Mouse (Mus musculus) intestine, postnatal 0 days (tissue): ENCODE measurements around the gene Svs6. TPM values are rescaled to one million over a fixed set of nuclear protein-coding genes. Genes with fewer than 3 reads are reported as not detected.
"Not testable (repeated sequence)": the region's sequence is repeated elsewhere in the genome, so short reads cannot be mapped to it uniquely, and the experiment has no call there.

ENCODE experiments used
- ATAC-seq: fragments of 200-750 bp; cut with Nextera tagmentation; 2 replicates; pipeline ENCODE4 v1.8.0; 2017; ENCODE audit warnings: mild to moderate bottlenecking, moderate TSS enrichment, moderate library complexity
- H3K27ac ChIP-seq: fragments of 300-500 bp; sonication (generic); 2 replicates; pipeline ENCODE4 v1.5.1; 2014; ENCODE audit warnings: mild to moderate bottlenecking, low read depth, low read length, moderate library complexity
- H3K27me3 ChIP-seq: fragments of 300-500 bp; sonication (generic); replicated peaks from 2 replicates; pipeline ENCODE4 v1.6.1; 2014; ENCODE audit warnings: low read length, mixed read lengths; ENCODE audit not compliant: control insufficient read depth, insufficient read depth
- H3K36me3 ChIP-seq: fragments of 300-500 bp; sonication (generic); 2 replicates; pipeline ENCODE4 v1.6.1; 2014; ENCODE audit warnings: mild to moderate bottlenecking, moderate library complexity; ENCODE audit not compliant: control insufficient read depth, insufficient read depth
- H3K4me1 ChIP-seq: fragments of 300-500 bp; sonication (generic); replicated peaks from 2 replicates; pipeline ENCODE4 v1.6.1; 2014; ENCODE audit warnings: antibody characterized with exemption, low read length, mixed read lengths; ENCODE audit not compliant: control insufficient read depth, insufficient read depth
- H3K4me2 ChIP-seq: fragments of 300-500 bp; sonication (generic); replicated peaks from 2 replicates; pipeline ENCODE4 v1.6.1; 2014; ENCODE audit warnings: low read depth, mild to moderate bottlenecking, moderate library complexity
- H3K4me3 ChIP-seq: fragments of 300-500 bp; sonication (generic); 2 replicates; pipeline ENCODE4 v1.5.1; 2014; ENCODE audit warnings: low read depth, low read length
- H3K9ac ChIP-seq: fragments of 300-500 bp; sonication (generic); 2 replicates; pipeline ENCODE4 v1.6.1; 2014; ENCODE audit warnings: mild to moderate bottlenecking, low read depth, low read length
- H3K9me3 ChIP-seq: fragments of 300-500 bp; sonication (generic); 2 replicates; pipeline ENCODE4 v1.6.1; 2016; ENCODE audit warnings: mixed run types; ENCODE audit not compliant: control insufficient read depth
- CTCF ChIP-seq: sonication (generic); IDR thresholded peaks from 2 replicates; pipeline ENCODE4 v1.5.1; 2016; ENCODE audit warnings: low read depth, mild to moderate bottlenecking, control low read depth, antibody characterized with exemption, moderate library complexity
- WGBS: fragments of 180-500 bp; shearing (Covaris S2); extraction: QIAGEN DNeasy Blood & Tissue Kit; methylation state at CpG from one replicate; pipeline ENCODE4 v1.1.7; 2014; 5-methylcytosine and 5-hydroxymethylcytosine counted together
- polyA plus RNA-seq: library from polyadenylated mRNA; unstranded; fragments of >200 nt; fragmentation: Nextera tagmentation; extraction: Ambion mirVana; gene quantifications from 2 replicates; pipeline ENCODE4 v1.2.1, GENCODE M21; 2015

Svs6 gene
- polyA plus RNA-seq, 1 experiment from 2014 or later = not detected

DNA sequence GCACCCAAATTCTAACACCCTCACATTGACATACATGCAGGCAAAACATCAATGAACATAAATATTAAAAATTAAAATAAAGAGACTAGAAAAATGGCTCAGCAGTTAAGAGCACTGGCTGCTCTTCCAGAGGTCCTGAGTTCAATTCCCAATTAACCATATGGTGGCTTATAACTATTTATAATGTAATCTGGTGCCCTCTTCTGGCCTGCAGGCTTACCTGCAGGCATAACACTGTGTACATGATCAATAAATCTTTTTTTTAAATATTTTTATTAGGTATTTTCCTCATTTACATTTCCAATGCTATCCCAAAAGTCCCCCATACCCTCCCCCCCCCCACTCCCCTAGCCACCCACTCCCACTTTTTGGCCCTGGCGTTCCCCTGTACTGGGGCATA is 27.2 kb downstream of the Svs6 start:
- not testable (repeated sequence) for H3K4me3 ChIP-seq, H3K27ac ChIP-seq, H3K9ac ChIP-seq, H3K27me3 ChIP-seq, H3K4me1 ChIP-seq, ATAC-seq, H3K9me3 ChIP-seq, H3K36me3 ChIP-seq, H3K4me2 ChIP-seq
- peak; percentile 34 for TF ChIP-seq CTCF
- WGBS = 70% methylated on average over 1 of the region's 1 CpGs

- not testable (repeated sequence) for H3K9ac ChIP-seq, ATAC-seq, H3K27me3 ChIP-seq, H3K4me1 ChIP-seq, H3K4me3 ChIP-seq, H3K9me3 ChIP-seq, H3K36me3 ChIP-seq, H3K27ac ChIP-seq, H3K4me2 ChIP-seq
- peak; percentile 37 for TF ChIP-seq CTCF
These were observed 31.1 kb downstream of the Svs6 start for GRCm38 (mm10) chr2:164347697-164348096.

DNA sequence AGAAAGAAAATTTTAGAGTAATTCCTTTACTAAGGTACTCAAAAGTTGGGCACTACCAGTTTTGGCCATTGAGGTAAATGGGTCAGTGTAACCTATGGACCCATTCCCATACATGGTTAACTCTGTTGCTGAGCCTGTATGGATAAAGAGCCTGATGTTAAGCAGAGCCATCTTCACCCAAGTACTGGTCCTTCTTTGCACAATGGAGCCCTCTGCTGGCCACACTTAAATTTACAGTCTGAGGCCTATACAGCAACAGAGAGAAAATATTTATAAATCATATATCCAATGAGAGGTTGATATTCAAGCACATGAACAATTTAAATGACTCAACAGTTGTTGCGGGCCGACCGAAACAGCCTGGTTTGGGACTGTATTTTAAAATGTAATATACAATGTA is 32.4 kb downstream of the Svs6 start:
- WGBS = 90% methylated on average over 3 of the region's 3 CpGs
- no peak overlapping the region for H3K9ac ChIP-seq
- H3K4me3 ChIP-seq = no peak overlapping the region
- H3K4me2 ChIP-seq = no peak overlapping the region
- ATAC-seq = no peak
- H3K4me1 ChIP-seq = no peaks in the 10 kb centered on the region
- peak; percentile 67 for TF ChIP-seq CTCF
- H3K9me3 ChIP-seq = no peaks in the 10 kb centered on the region
- no peak overlapping the region for H3K27ac ChIP-seq
- H3K27me3 ChIP-seq = 0 out of 2 replicates have a peak, but pooled peaks cover 6% of the 10 kb centered on the region
- H3K36me3 ChIP-seq = no peaks in the 10 kb centered on the region

DNA sequence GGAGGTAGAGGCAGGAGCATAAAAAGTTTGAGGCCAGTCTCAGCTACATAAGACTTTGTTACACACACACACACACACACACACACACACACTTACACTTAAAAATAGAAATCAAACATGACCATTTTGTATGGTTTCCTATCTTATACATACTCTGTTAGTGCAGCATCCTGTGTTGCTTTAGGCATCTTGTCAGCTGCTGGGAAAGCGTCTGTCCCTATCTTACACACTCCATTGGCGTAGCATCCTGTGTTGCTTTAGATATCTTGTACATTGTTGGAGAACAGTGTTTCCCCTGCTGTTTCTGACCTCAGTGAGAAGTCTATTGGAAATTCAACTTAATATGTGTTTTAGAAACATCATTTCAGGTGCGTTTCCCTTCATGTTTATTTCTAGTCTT is 36.1 kb downstream of the Svs6 start:
- H3K9me3 ChIP-seq = no peaks in the 10 kb centered on the region
- 0 out of 2 replicates have a peak, but pooled peaks cover 6% of the 10 kb centered on the region for H3K27me3 ChIP-seq
- no peak overlapping the region for H3K27ac ChIP-seq
- WGBS = 81% methylated on average over 3 of the region's 3 CpGs
- no peaks in the 10 kb centered on the region for H3K36me3 ChIP-seq
- H3K9ac ChIP-seq = no peak overlapping the region
- H3K4me2 ChIP-seq = no peak overlapping the region
- no peak for ATAC-seq
- no peak overlapping the region for H3K4me3 ChIP-seq
- TF ChIP-seq CTCF = no peak
- no peaks in the 10 kb centered on the region for H3K4me1 ChIP-seq

- ATAC-seq = no peak
- 77% methylated on average over 11 of the region's 11 CpGs for whole genome bisulfite sequencing
- TF ChIP-seq CTCF = no peak
- Histone ChIP-seq H3K4me3 (no peak overlapping the region), H3K27ac (no peak overlapping the region), H3K27me3 (0 out of 2 replicates have a peak, but pooled peaks cover 6% of the 10 kb centered on the region), H3K36me3 (no peaks in the 10 kb centered on the region), H3K4me1 (no peaks in the 10 kb centered on the region), H3K4me2 (no peak overlapping the region), H3K9me3 (no peaks in the 10 kb centered on the region), H3K9ac (no peak overlapping the region)
These were observed 36.8 kb downstream of the Svs6 start for GRCm38 (mm10) chr2:164353356-164353755.

- H3K27ac ChIP-seq = no peak overlapping the region
- no peak overlapping the region for H3K4me2 ChIP-seq
- H3K36me3 ChIP-seq = no peaks in the 10 kb centered on the region
- no peak overlapping the region for H3K9ac ChIP-seq
- no peak overlapping the region for H3K4me3 ChIP-seq
- no peaks in the 10 kb centered on the region for H3K9me3 ChIP-seq
- WGBS = 65% methylated on average over 11 of the region's 11 CpGs
- no peak for ATAC-seq
- 0 out of 2 replicates have a peak, but pooled peaks cover 2% of the 10 kb centered on the region for H3K27me3 ChIP-seq
- TF ChIP-seq CTCF = no peak
- H3K4me1 ChIP-seq = no peaks in the 10 kb centered on the region
These were observed 39.8 kb downstream of the Svs6 start for GRCm38 (mm10) chr2:164356177-164356967.
